Mouse (Mus musculus): ENCODE results near the gene Rundc3b. TPM values are rescaled to one million over a fixed set of nuclear protein-coding genes. Genes with fewer than 3 reads are reported as not detected.

Gene Rundc3b
- polyA plus RNA-seq (2015; fragmentation: Nextera tagmentation; extraction: Ambion mirVana), result 0.15 and 0.39 TPM in 2 replicates

DNA sequence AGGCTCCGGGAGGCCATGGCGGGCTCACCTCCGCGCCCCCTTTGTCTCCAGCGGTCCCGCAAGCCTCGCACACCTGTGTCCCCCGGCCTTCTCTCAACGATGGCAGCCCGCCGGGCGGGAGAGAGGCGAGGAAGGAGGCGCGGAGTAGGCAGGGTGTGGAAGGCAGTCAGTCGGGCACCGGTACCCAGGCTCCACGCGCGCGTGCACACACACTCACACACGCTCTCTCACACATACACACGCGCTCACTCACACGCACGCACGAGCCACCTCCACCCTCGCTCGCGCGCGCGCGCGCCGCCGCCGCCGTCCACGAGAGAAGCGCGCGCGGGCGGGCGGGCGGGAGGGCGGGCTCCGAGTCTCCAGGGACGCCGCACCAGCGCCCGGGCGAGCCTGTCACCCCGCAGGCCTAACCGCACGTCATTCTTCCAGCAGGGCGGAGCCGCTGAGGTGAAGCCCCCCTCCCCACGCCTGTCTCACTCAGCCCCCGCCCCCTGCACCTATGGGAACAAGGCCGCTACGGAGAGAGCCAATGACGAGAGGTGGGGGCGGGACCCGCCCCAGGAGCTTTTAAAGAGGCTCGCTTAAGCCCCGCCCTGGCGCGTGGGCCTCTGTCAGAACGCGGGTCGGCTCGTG lies at the start of gene Rundc3b:
Gene Rundc3b (minus strand): TSS at position 357 of the 636 bp plus-strand sequence.

DNA sequence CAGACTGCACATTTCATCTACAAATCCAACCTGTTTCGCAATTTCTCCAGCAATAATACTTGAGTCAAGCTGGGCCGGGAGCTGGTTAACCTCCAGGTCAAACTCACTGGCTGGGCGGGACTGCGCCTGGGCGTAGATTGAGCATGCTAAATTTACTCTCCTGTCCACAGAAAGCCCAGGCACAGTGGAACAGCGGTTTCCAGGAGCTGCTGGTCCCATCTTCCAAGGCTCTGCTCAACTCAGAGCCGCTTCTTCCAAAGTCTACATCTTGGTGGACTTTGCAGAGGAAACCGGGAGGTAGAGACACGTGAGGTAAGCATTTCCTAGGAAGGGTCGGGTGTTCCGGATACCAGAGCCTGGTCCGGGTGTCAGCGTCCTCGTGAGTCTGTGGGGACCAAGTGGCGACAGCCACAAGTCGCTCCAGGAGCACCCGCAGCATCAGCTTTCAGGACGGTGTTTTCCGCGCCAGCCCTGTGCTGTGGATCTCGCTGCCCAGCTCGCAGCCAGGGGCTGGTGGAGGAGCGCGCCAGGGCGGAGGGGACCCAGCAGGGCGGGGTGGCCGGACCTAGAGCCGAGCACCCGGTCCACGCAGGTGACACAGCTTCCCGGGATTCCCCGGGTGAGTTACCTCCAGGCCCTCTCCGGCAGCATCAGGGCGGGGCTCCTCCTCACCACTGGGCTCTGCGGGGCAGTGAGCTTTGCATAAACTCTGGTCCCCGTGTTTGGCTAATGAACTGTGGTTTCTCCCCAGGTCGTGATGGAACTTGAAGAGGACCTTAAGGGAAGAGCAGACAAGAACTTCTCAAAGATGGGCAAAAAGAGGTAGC lies 37.4 kb upstream of the Rundc3b start, which contains the start of gene Abcb1a:
Gene Abcb1a (plus strand): TSS at position 167 of the 827 bp plus-strand sequence.

Other genes with a start within 250 kb of the Rundc3b start
- gene Dbf4, start 200.2 kb downstream of the Rundc3b start, polyA plus RNA-seq (2015; fragmentation: Nextera tagmentation; extraction: Ambion mirVana), result 7.2 and 11.3 TPM in 2 replicates
- gene Slc25a40, start 200.1 kb downstream of the Rundc3b start, polyA plus RNA-seq (2015; fragmentation: Nextera tagmentation; extraction: Ambion mirVana), result 8.5 and 11.6 TPM in 2 replicates
- gene Abcb1a, start 37.1 kb upstream of the Rundc3b start, polyA plus RNA-seq (2015; fragmentation: Nextera tagmentation; extraction: Ambion mirVana), result 0.88 and 1.2 TPM in 2 replicates
- gene Abcb1b, start 175.2 kb upstream of the Rundc3b start, polyA plus RNA-seq (2015; fragmentation: Nextera tagmentation; extraction: Ambion mirVana), result 4.5 and 7.3 TPM in 2 replicates

Measured in urinary bladder, postnatal 0 days (tissue).